Mouse (Mus musculus) ES-E14 (cell line): ENCODE data around the gene Gm9821.

Experiments
- CHD2 ChIP-seq: IDR thresholded peaks from 2 replicates; pipeline ENCODE4 v1.6.1; 2014; ENCODE audit warnings: mild to moderate bottlenecking, low read depth, low read length, inconsistent platforms
- HCFC1 ChIP-seq: IDR thresholded peaks from 2 replicates; pipeline ENCODE4 v1.6.1; 2012; ENCODE audit warnings: low read length, inconsistent platforms, borderline replicate concordance; ENCODE audit not compliant: insufficient read depth
- MAFK ChIP-seq: IDR thresholded peaks from 2 replicates; pipeline ENCODE4 v1.6.1; 2014; ENCODE audit warnings: mild to moderate bottlenecking, low read depth, low read length, inconsistent platforms; ENCODE audit not compliant: insufficient read depth
- ZC3H11A ChIP-seq: IDR thresholded peaks from 2 replicates; pipeline ENCODE4 v1.6.1; 2012; ENCODE audit warnings: low read depth, mild to moderate bottlenecking, inconsistent platforms, low read length, borderline replicate concordance

DNA sequence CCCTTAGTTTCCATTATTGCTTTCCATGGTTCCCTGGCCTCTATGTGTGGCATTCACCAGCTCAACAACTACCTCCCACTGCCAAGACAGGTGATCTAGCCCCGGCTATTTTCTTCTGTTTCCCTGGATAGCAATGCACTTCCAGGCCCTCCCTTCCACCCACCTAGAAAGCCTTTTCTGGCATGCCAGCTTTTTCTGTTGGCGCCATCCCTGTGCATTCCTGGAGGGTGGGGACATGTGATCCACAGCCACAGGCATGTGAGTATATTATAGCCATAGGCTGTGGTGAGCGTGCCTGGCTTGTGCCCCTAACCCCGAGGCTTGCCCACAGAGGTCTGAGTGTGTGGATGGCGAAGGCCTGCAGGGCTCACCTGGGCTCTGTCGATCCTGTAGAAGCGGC, 9.3 kb upstream of the Gm9821 start:
- no peak for TF ChIP-seq MAFK
- no peak for TF ChIP-seq HCFC1
- no peak for TF ChIP-seq ZC3H11A
- TF ChIP-seq CHD2, result no peak
